Mouse (Mus musculus) intestine, embryonic 16.5 days (tissue): Measurements from ENCODE around the gene Capn15. TPM values are rescaled to one million over a fixed set of nuclear protein-coding genes. Genes with fewer than 3 reads are reported as not detected.

Source experiments
- ATAC-seq: fragments of 200-750 bp; cut with Nextera tagmentation; 2 replicates; pipeline ENCODE4 v1.8.0; 2017; ENCODE audit warnings: moderate TSS enrichment, moderate library complexity
- H3K27ac ChIP-seq: fragments of 300-500 bp; sonication (generic); 2 replicates; pipeline ENCODE4 v1.5.1; 2014; ENCODE audit warnings: mild to moderate bottlenecking, low read length
- H3K27me3 ChIP-seq: fragments of 300-500 bp; sonication (generic); replicated peaks from 2 replicates; pipeline ENCODE4 v1.6.1; 2014; ENCODE audit warnings: low read length, control low read depth, mixed read lengths; ENCODE audit not compliant: control insufficient read depth, insufficient read depth
- H3K36me3 ChIP-seq: fragments of 300-500 bp; sonication (generic); 2 replicates; pipeline ENCODE4 v1.6.1; 2014; ENCODE audit warnings: low read length, control low read depth; ENCODE audit not compliant: control insufficient read depth, insufficient read depth
- H3K4me1 ChIP-seq: fragments of 300-500 bp; sonication (generic); 2 replicates; pipeline ENCODE4 v1.6.1; 2014; ENCODE audit warnings: low read length, control low read depth, mixed read lengths; ENCODE audit not compliant: control insufficient read depth, insufficient read depth
- H3K4me2 ChIP-seq: fragments of 300-500 bp; sonication (generic); 2 replicates; pipeline ENCODE4 v1.6.1; 2014; ENCODE audit warnings: low read depth, low read length, control low read depth
- H3K4me3 ChIP-seq: fragments of 300-500 bp; sonication (generic); 2 replicates; pipeline ENCODE4 v1.5.1; 2014; ENCODE audit warnings: mild to moderate bottlenecking, low read length
- H3K9ac ChIP-seq: fragments of 300-500 bp; sonication (generic); 2 replicates; pipeline ENCODE4 v1.6.1; 2014; ENCODE audit warnings: low read depth, low read length
- H3K9me3 ChIP-seq: fragments of 300-500 bp; sonication (generic); 2 replicates; pipeline ENCODE4 v1.6.1; 2016; ENCODE audit warnings: low read length, control low read depth; ENCODE audit not compliant: control insufficient read depth
- WGBS: fragments of 180-500 bp; shearing (Covaris S2); extraction: QIAGEN DNeasy Blood & Tissue Kit; methylation state at CpG from one replicate; pipeline ENCODE4 v1.1.7; 2014; 5-methylcytosine and 5-hydroxymethylcytosine counted together
- polyA plus RNA-seq: library from polyadenylated mRNA; unstranded; fragments of >200 nt; fragmentation: Nextera tagmentation; extraction: Ambion mirVana; gene quantifications from 2 replicates; pipeline ENCODE4 v1.2.1, GENCODE M21; 2015

Gene Capn15
- polyA plus RNA-seq, 1 experiment from 2014 or later: 22.3 TPM

DNA sequence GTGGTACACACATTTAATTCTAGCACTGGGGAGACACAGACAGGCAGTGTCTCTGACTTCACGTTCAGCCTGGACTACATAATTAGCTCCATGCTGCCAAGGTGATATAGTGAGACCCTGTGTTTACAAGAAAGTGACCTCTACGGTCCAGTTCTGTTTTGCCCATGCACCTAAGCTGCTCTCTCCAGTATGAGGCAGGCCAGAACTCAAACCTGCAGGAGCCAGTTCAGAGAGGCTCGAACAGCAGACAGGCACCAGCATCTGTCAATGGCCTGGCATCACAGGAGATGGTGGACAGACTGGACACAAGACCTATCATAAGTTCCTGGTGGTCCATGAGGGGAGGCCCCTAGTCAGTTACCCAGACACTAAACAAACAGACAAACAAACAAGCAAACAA is 32.8 kb upstream of the Capn15 start:
- Histone ChIP-seq H3K4me3 (no peak overlapping the region), H3K36me3 (no peaks in the 10 kb centered on the region; the same call in none of the 2 replicates), H3K27ac (peak overlapping the region; percentile 71; the same call in 1 of the 2 replicates), H3K9ac (no peak overlapping the region), H3K27me3 (no peaks in the 10 kb centered on the region), H3K4me1 (0 out of 2 replicates have a peak, but pooled peaks cover 14% of the 10 kb centered on the region), H3K4me2 (no peak overlapping the region), H3K9me3 (no peaks in the 10 kb centered on the region)
- no peak for ATAC-seq
- WGBS: 46% methylated on average over 3 of the region's 3 CpGs

DNA sequence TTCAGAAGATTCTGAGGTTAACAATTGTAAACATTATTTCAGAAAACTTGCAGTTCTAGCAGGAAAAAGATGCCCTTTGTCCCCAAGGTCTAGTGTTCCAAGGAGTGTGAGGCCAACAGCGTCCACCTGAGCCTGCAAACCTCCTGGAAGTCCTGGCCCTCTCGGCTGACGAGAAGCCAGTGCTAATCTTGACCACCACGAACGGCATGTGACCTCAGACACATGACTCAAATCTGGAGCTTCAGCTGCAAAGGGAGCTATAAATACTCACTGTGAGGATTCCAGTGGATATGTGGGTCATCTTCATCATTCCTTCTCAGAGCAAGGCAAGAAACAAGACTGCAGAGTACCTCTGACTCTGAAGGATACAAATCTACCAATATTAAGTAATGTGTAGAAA is 32.4 kb upstream of the Capn15 start:
- Histone ChIP-seq H3K27me3 (no peaks in the 10 kb centered on the region), H3K4me3 (no peak overlapping the region), H3K36me3 (no peaks in the 10 kb centered on the region; the same call in none of the 2 replicates), H3K27ac (peak overlapping the region; percentile 71; the same call in 1 of the 2 replicates), H3K9ac (no peak overlapping the region), H3K9me3 (no peaks in the 10 kb centered on the region), H3K4me1 (0 out of 2 replicates have a peak, but pooled peaks cover 14% of the 10 kb centered on the region), H3K4me2 (no peak overlapping the region)
- ATAC-seq: peak; percentile 71
- WGBS: 53% methylated on average over 5 of the region's 5 CpGs

DNA sequence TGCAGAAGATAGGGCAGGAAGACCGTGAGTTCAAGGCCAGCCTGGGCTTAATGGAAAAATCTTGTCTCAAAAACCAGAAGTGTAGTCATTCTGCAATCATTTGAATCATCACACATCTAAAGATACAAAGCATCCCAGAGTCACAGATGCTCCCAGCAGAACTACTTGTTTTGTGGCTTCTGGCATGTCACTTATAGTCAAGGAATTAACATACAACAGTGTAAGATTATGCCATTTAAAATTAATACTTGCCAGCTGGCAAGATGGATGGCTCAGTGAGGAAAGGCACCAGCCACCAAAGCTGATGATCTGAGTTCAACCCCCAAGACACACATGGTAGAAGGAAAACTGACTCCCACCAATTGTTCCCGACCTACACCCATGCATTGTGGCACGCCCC is 31.4 kb upstream of the Capn15 start:
- Histone ChIP-seq H3K4me2 (no peak overlapping the region), H3K4me1 (peaks cover 10% of the 10 kb centered on the region; the same call in 1 of the 2 replicates), H3K27me3 (no peaks in the 10 kb centered on the region), H3K4me3 (no peak overlapping the region), H3K36me3 (no peaks in the 10 kb centered on the region; the same call in none of the 2 replicates), H3K9ac (no peak overlapping the region), H3K9me3 (no peaks in the 10 kb centered on the region), H3K27ac (no peak overlapping the region)
- no peak for ATAC-seq
- WGBS: 66% methylated on average over 3 of the region's 3 CpGs

DNA sequence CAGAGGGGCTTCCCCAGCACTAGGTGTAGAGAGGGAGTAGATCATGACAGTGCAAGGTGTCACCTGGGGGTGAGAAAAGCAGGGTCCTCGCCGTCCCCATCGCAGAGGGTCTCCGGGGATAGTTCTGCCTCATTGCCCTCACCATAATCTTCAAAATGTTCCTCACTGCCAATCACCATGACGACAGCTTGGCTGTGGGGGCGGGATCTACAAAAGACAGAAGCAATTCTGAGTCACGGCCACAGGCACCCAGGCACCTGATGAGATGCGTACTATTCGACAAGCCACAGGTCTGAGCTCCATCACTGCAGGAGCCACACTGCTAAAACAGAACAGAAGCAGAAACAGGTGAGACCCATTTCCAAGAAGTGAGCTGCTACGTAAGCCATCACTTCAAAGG is 28.1 kb upstream of the Capn15 start:
- no peak overlapping the region for H3K27ac ChIP-seq
- WGBS: 86% methylated on average over 10 of the region's 10 CpGs
- H3K9me3 ChIP-seq: no peaks in the 10 kb centered on the region
- no peak for ATAC-seq
- no peak overlapping the region for H3K9ac ChIP-seq
- no peak overlapping the region for H3K4me2 ChIP-seq
- H3K27me3 ChIP-seq: no peaks in the 10 kb centered on the region
- no peak overlapping the region for H3K4me3 ChIP-seq
- peaks cover 10% of the 10 kb centered on the region; the same call in 1 of the 2 replicates for H3K4me1 ChIP-seq
- no peaks in the 10 kb centered on the region; the same call in none of the 2 replicates for H3K36me3 ChIP-seq

DNA sequence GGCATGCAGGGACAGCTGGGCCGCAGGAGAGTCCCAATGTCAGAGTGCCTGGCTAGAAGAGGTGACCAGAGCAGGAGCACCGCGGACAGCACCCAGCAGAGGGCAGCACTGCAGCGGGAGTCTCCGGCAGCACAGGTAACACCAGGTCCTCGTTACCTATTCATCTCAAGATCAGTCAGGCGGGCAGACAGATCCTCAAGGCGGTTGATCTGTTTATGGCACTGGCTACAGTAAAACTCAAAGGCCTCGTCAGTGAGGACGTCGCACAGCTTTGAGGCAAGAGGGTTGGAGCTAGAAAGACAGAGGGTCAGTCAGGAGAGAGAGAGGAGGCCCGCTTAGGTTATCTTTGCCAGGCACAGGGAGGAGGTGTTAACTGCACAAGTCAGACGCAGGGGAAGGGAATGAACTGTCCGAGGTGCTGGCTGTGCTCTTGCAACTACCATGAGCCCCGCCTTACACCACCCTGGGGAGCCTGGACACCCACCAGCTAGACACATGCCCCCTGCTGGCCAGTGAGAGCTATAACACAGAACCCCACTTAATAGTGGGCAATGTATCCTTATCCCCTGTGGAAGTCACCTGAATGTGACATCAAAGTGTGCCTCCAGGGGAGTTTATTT is 26.4 kb upstream of the Capn15 start:
- Histone ChIP-seq H3K27me3 (no peaks in the 10 kb centered on the region), H3K9me3 (no peaks in the 10 kb centered on the region), H3K4me2 (peak overlapping the region; percentile 32; the same call in 1 of the 2 replicates), H3K36me3 (no peaks in the 10 kb centered on the region; the same call in none of the 2 replicates), H3K4me3 (no peak overlapping the region), H3K27ac (peak overlapping the region; percentile 2; the same call in 1 of the 2 replicates), H3K9ac (no peak overlapping the region), H3K4me1 (peaks cover 6% of the 10 kb centered on the region; the same call in 1 of the 2 replicates)
- ATAC-seq: peak; percentile 88
- 14% methylated on average over 15 of the region's 15 CpGs for WGBS

DNA sequence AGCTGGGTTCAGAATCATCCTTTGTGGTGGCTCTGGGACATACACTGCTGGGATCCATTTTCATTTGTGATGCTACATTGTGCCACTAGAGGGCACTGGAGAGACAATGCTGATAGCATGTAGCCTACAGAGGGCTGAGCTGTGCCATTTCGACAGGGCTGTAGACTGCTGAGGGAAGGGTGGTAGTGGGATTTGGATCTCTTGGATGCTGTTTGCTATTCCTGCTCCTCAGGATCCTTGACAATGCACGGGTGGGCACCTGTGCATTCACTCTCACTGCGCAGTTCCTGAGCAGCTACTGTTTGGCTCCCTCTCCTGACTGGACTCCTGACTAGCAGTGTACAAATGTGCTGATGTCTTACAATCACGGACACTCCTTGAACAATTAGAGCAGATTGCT is 23.9 kb upstream of the Capn15 start:
- Histone ChIP-seq H3K4me2 (no peak overlapping the region), H3K27ac (no peak overlapping the region), H3K4me1 (peaks cover 20% of the 10 kb centered on the region), H3K27me3 (no peaks in the 10 kb centered on the region), H3K36me3 (no peaks in the 10 kb centered on the region; the same call in 1 of the 2 replicates), H3K9me3 (no peaks in the 10 kb centered on the region), H3K9ac (no peak overlapping the region), H3K4me3 (no peak overlapping the region)
- ATAC-seq: peak; percentile 52
- WGBS: 26% methylated on average over 4 of the region's 4 CpGs

DNA sequence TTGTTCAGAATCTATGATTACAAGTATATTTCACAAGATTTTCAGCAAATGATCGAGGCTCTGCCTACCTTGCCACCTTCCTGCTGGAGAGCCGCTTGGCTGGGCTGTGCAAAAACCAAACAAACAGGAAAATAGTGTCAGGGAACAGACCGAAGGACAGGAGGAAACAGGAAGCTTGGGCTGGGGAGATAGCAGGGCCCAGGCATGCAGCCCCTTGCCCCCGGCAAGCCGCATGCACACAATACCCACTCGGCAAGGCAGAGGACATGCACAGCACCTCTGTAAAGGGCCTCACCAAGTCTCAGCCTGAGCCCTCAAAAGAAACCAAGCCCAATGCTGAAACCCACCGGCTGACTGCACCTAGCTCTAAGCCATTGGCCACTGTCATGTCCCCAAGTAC is 23.2 kb upstream of the Capn15 start:
- 87% methylated on average over 7 of the region's 7 CpGs for WGBS

DNA sequence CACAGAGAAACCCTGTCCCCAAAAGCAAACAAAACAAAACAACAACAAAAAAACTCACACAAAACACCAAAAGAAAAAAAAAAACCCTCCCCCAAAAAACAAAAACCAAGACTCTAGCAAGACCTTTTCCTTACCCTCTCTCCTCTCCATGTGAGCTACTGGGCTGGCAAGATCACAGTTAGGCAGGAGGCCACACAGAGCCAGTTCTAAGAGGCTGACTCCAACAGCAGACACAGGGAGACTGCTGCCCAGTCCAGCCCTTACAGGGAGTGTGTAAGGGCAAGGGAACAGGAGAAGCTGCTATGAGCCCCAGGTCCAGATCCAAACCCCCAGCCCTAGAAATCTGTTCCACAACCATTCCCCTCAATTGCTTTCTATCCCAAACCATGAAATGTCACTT is 22.7 kb upstream of the Capn15 start:
- H3K9me3 ChIP-seq: no peaks in the 10 kb centered on the region
- H3K4me1 ChIP-seq: peaks cover 22% of the 10 kb centered on the region
- H3K4me3 ChIP-seq: no peak overlapping the region
- no peak overlapping the region for H3K9ac ChIP-seq
- H3K27ac ChIP-seq: no peak overlapping the region
- no peak for ATAC-seq
- H3K36me3 ChIP-seq: no peaks in the 10 kb centered on the region
- H3K27me3 ChIP-seq: no peaks in the 10 kb centered on the region
- H3K4me2 ChIP-seq: no peak overlapping the region

More for the DNA sequence above, 23.2 kb upstream of the Capn15 start:
- no peak overlapping the region for H3K4me2 ChIP-seq
- H3K27me3 ChIP-seq: no peaks in the 10 kb centered on the region
- no peaks in the 10 kb centered on the region; the same call in 1 of the 2 replicates for H3K36me3 ChIP-seq
- H3K4me3 ChIP-seq: no peak overlapping the region
- peaks cover 22% of the 10 kb centered on the region for H3K4me1 ChIP-seq
- ATAC-seq: no peak
- no peak overlapping the region for H3K27ac ChIP-seq
- H3K9me3 ChIP-seq: no peaks in the 10 kb centered on the region
- H3K9ac ChIP-seq: no peak overlapping the region

DNA sequence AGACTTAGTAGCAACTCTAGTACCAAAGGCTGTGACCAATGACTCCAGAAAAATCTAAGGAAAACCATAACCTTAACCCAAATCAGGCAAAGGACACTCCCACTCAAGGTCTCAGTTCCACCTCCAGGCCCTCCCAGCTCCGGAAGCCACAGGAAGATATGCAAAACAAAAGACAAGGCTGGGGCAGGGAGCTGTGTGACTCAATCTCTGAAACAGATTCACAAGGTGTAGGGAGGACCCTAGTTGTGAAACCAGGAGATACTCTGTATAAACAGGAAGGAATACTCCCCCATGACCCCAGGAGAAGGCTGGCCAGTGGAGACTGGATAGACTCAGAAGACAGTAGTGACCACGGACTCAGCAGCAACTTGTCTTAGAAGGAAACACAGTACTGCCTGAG is 22.1 kb upstream of the Capn15 start:
- no peaks in the 10 kb centered on the region for H3K27me3 ChIP-seq
- no peak overlapping the region for H3K4me3 ChIP-seq
- no peak for ATAC-seq
- no peaks in the 10 kb centered on the region for H3K9me3 ChIP-seq
- H3K27ac ChIP-seq: no peak overlapping the region
- peaks cover 22% of the 10 kb centered on the region for H3K4me1 ChIP-seq
- 62% methylated on average over 2 of the region's 2 CpGs for WGBS
- no peaks in the 10 kb centered on the region for H3K36me3 ChIP-seq
- H3K4me2 ChIP-seq: no peak overlapping the region
- no peak overlapping the region for H3K9ac ChIP-seq
